Mouse (Mus musculus) heart, adult 10 weeks (tissue): ENCODE data around the gene Ccser1. TPM values are rescaled to one million over a fixed set of nuclear protein-coding genes. Genes with fewer than 3 reads are reported as not detected.

Experiments used
- polyA plus RNA-seq: library from polyadenylated mRNA; stranded (reverse); fragments of 350-450 nt; fragmentation: Illumina TruSeq; extraction: RNeasy Lipid Tissue Mini Kit (QIAGEN cat#74804); gene quantifications from one replicate; pipeline ENCODE4 v1.2.3, GENCODE M21; 2014; ENCODE audit warnings: low read depth, low replicate concordance

Gene Ccser1
- 2.1 TPM for polyA plus RNA-seq

GRCm38 (mm10) chr6:61179949-61180755 lies at the start of gene Ccser1:
Ccser1 (plus strand) TSS chr6:61180324.

